8 mouse cellular contexts compared by ENCODE assay signal in the genomic region with DNA sequence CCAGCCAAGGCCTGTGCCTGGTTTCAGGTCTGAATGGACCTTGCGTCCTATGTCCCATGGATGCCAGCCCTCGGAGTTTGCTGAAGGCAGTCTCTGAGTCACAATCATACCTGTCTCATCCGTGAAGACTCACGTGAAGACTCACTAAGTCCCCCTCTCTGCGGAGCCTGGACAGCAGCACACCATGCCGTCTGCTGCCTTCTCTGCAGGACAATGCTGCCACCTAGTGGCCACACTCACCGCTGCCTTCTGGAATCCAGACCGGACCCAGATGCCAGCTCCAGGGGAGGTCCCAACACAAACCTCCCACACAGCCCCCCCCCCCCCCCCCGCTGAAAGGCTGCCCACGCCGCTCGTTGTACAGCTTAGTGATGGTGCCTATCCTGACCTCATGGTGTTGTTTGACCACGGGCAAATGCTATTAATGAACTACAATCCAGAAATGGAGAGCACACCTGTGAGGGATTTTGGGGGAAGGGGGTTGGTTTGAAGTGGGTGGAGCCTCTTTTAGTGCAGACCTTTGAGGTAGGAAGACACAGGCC. TPM values are rescaled to one million over a fixed set of nuclear protein-coding genes. Genes with fewer than 3 reads are reported as not detected.
DNase-seq lines count a peak whose midpoint lies in the region; ATAC-seq and TF ChIP-seq lines count a peak whose summit lies in the region.

No protein-coding gene starts in this region.

- TF ChIP-seq CTCF in CH12.LX (conservative IDR thresholded peaks at IDR 0.05 in 1 of 2, IDR thresholded peaks at IDR 0.05 in 1 of 2; ENCODE audit: low read depth in 2 of 2, low read length in 2 of 2), result peak; percentile 51 to 87
- peak; percentile 98 for TF ChIP-seq CTCF in olfactory bulb, adult 2 months (IDR thresholded peaks at IDR 0.05; ENCODE audit: insufficient read depth, low read depth, low read length)

- DNase-seq in CH12.LX (ENCODE audit: extremely low read depth), result peak; percentile 65
- peak; percentile 45 for DNase-seq in c-Kit-positive CD71-negative TER-119-negative erythroid progenitor cells, embryonic 14.5 days (ENCODE audit: low read depth)
- DNase-seq in fibroblast of lung, adult 2 months (ENCODE audit: low read depth), result peak; percentile 32
- DNase-seq in kidney, postnatal 36 days, result peak; percentile 71 to 94
- peak; percentile 72 to 73 for DNase-seq in lung, adult 18-20 months
- peak; percentile 75 for DNase-seq in thymus, postnatal 0 days (ENCODE audit: low spot score)

- TF ChIP-seq RAD21 in CH12.LX (IDR thresholded peaks at IDR 0.05; ENCODE audit: low read depth, low read length), result peak; percentile 88

- peaks cover 35% of the 10 kb centered on the region for H3K27me3 ChIP-seq in CH12.LX (replicated peaks)
- H3K27me3 ChIP-seq in heart, embryonic 12.5 days (replicated peaks), result peaks cover 73% of the 10 kb centered on the region

- no peaks in the 10 kb centered on the region for H3K79me2 ChIP-seq in CH12.LX (replicated peaks; ENCODE audit: control insufficient read depth, extremely low read depth, insufficient read depth, poor library complexity, severe bottlenecking)

- H3K4me1 ChIP-seq in CH12.LX (ENCODE audit: control insufficient read depth in 1 of 2, insufficient read depth in 2 of 2), result no peaks in the 10 kb centered on the region
- no peaks in the 10 kb centered on the region for H3K4me1 ChIP-seq in heart, embryonic 12.5 days (replicated peaks)
- no peaks in the 10 kb centered on the region for H3K4me1 ChIP-seq in olfactory bulb, adult 2 months (ENCODE audit: control insufficient read depth, insufficient read depth, low read length)

- in situ Hi-C loops in CH12.LX (cut with MboI; ENCODE audit: low pct_ligation_motif_present, low pct_unique_long_range_greater_than_20kb, low sequenced_read_pairs), result loop anchor here (10.0 kb wide), 1 partner anchor 174 kb away; no protein-coding TSS in a partner anchor

- peaks cover 2% of the 10 kb centered on the region for H3K9me3 ChIP-seq in CH12.LX (replicated peaks; ENCODE audit: low read length)
- H3K9me3 ChIP-seq in heart, embryonic 12.5 days (replicated peaks), result 0 out of 2 replicates have a peak, but pooled peaks cover 3% of the 10 kb centered on the region

- dilution Hi-C loops in CH12.LX (cut with MboI; ENCODE audit: extremely low pct_ligation_motif_present, extremely low pct_unique_long_range_greater_than_20kb, low sequenced_read_pairs), result no loop called here

- no peak overlapping the region for H3K4me2 ChIP-seq in CH12.LX (ENCODE audit: insufficient read depth, low read depth, poor library complexity, severe bottlenecking)
- no peak overlapping the region for H3K4me2 ChIP-seq in heart, embryonic 12.5 days

- 0 out of 2 replicates have a peak, but pooled peaks have one; percentile 11 for ATAC-seq in heart, embryonic 12.5 days (ENCODE audit: insufficient number of reproducible peaks, low FRiP score)

- no peaks in the 10 kb centered on the region for H3K36me3 ChIP-seq in CH12.LX (replicated peaks in 1 of 2; ENCODE audit: control insufficient read depth in 1 of 2, insufficient read depth in 1 of 2, low read length in 1 of 2)
- no peaks in the 10 kb centered on the region for H3K36me3 ChIP-seq in heart, embryonic 12.5 days

- H3K27ac ChIP-seq in CH12.LX (ENCODE audit: insufficient read depth, low read depth), result no peak overlapping the region
- H3K27ac ChIP-seq in heart, embryonic 12.5 days (ENCODE audit: poor library complexity, severe bottlenecking), result no peak overlapping the region
- H3K27ac ChIP-seq in olfactory bulb, adult 2 months (ENCODE audit: insufficient read depth, low read depth, low read length), result no peak overlapping the region

- no peak for TF ChIP-seq POLR2A in CH12.LX (IDR thresholded peaks at IDR 0.05; ENCODE audit: low read depth, low read length)
- TF ChIP-seq POLR2A in olfactory bulb, adult 2 months (IDR thresholded peaks at IDR 0.05; ENCODE audit: insufficient read depth, low read depth, low read length), result no peak

- no peak overlapping the region for H3K9ac ChIP-seq in CH12.LX (ENCODE audit: insufficient read depth, low read depth)
- H3K9ac ChIP-seq in heart, embryonic 12.5 days, result no peak overlapping the region

- no peak for TF ChIP-seq EP300 in CH12.LX (IDR thresholded peaks at IDR 0.05; ENCODE audit: low read length)

- 2% methylated on average over 13 of the region's 13 CpGs for WGBS in heart, embryonic 12.5 days
- WGBS in olfactory bulb, adult 2 months, result 3% methylated on average over 13 of the region's 13 CpGs

- H3K4me3 ChIP-seq in CH12.LX (replicated peaks in 1 of 3; ENCODE audit: low read depth in 2 of 3, low read length in 2 of 3, poor library complexity in 1 of 3), result no peak overlapping the region
- no peak overlapping the region for H3K4me3 ChIP-seq in heart, embryonic 12.5 days
- H3K4me3 ChIP-seq in olfactory bulb, adult 2 months (ENCODE audit: insufficient read depth, low read depth, low read length), result no peak overlapping the region

TF ChIP-seq in CH12.LX, 34 proteins besides CTCF, POLR2A, EP300 and RAD21:
- TF ChIP-seq E2F4 (IDR thresholded peaks at IDR 0.05; ENCODE audit: insufficient replicate concordance, low read depth, low read length) (no peak), MYC (IDR thresholded peaks at IDR 0.05; ENCODE audit: low read depth, low read length) (peak; percentile 67; the same call in 1 of the 2 replicates), ZC3H11A (IDR thresholded peaks at IDR 0.05; ENCODE audit: low read depth, low read length) (0 out of 2 replicates have a peak, but pooled peaks have one; percentile 12), PAX5 (IDR thresholded peaks at IDR 0.05; ENCODE audit: low read length) (no peak), BHLHE40 (IDR thresholded peaks at IDR 0.05; ENCODE audit: low read depth, low read length) (peak; percentile 67), MAX (IDR thresholded peaks at IDR 0.05; ENCODE audit: low read length) (peak; percentile 18; the same call in 1 of the 2 replicates), SMC3 (IDR thresholded peaks at IDR 0.05; ENCODE audit: low read depth, low read length) (peak; percentile 83)
TF ChIP-seq in CH12.LX: peak in this region for 5.

RNA-seq across cellular contexts. Expression of a gene that starts 25.4 kb away (rescaled TPM):
- total RNA-seq in CH12.LX (2012; rRNA removed) (not detected in 2 replicates), CH12.LX (2014; rRNA removed) (not detected in 2 replicates)
- polyA plus RNA-seq in CH12.LX (2012; ENCODE audit: insufficient read length, low read depth), result not detected in 2 replicates
- polyA plus RNA-seq in heart, embryonic 12.5 days (2016; fragmentation: Nextera tagmentation; extraction: Ambion mirVana), result 0.04 and 0.06 TPM in 2 replicates
- polyA plus RNA-seq in olfactory bulb, adult 2 months (2012; ENCODE audit: insufficient read depth, insufficient read length, low replicate concordance, missing spikeins), result not detected in 2 replicates
- polyA plus RNA-seq in thymus, postnatal 0 days (2015; fragmentation: Nextera tagmentation; extraction: Ambion mirVana), result 0.04 and 0.09 TPM in 2 replicates

Comparison
In these comparisons a context has a peak if more than half of its experiments do, and no peak if none do; other contexts are left out.
1. DNase-seq: peak in every context shown above with its lines; median percentile 82 in kidney, postnatal 36 days; 75 in thymus, postnatal 0 days; 72 in lung, adult 18-20 months; 65 in CH12.LX; 45 in c-Kit-positive CD71-negative TER-119-negative erythroid progenitor cells, embryonic 14.5 days; 32 in fibroblast of lung, adult 2 months.